Mouse (Mus musculus): Measurements from ENCODE around the gene Clcn5. TPM values are rescaled to one million over a fixed set of nuclear protein-coding genes. Genes with fewer than 3 reads are reported as not detected.
A peak's percentile ranks its signal among the peaks of the same experiment; 100 is the strongest.

Clcn5 gene
- total and polyA plus RNA-seq, 2 experiments: 1.1 to 7.5 TPM

GRCm38 (mm10) chrX:7314645-7315044 lies 4.5 kb downstream of the Clcn5 start:
- 91% methylated on average over 4 of the region's 4 CpGs for WGBS
- H3K27me3 ChIP-seq (ENCODE audit: control insufficient read depth, insufficient read depth, low read length): no peaks in the 10 kb centered on the region
- no peak overlapping the region for H3K27ac ChIP-seq (replicated peaks; ENCODE audit: insufficient read depth, low read depth, low read length)
- H3K4me3 ChIP-seq (ENCODE audit: insufficient read depth, low read depth, low read length): no peak overlapping the region
- no peaks in the 10 kb centered on the region for H3K36me3 ChIP-seq (ENCODE audit: control insufficient read depth, insufficient read depth, low read length)
- no peaks in the 10 kb centered on the region for H3K79me2 ChIP-seq (ENCODE audit: control insufficient read depth, insufficient read depth, low read length)
- H3K9ac ChIP-seq (ENCODE audit: low read depth, low read length): no peak overlapping the region
- no peak for TF ChIP-seq POLR2A (IDR thresholded peaks at IDR 0.05; ENCODE audit: extremely low read depth, insufficient read depth, low read length)
- TF ChIP-seq CTCF (IDR thresholded peaks at IDR 0.05; ENCODE audit: low read depth, low read length): no peak
- no peak for DNase-seq (ENCODE audit: extremely low read depth, low read depth, low spot score)
- no peaks in the 10 kb centered on the region for H3K4me1 ChIP-seq (ENCODE audit: control insufficient read depth, insufficient read depth, low read length)

- Histone ChIP-seq H3K79me2 (ENCODE audit: control insufficient read depth, insufficient read depth, low read length) (no peaks in the 10 kb centered on the region), H3K27ac (replicated peaks; ENCODE audit: insufficient read depth, low read depth, low read length) (no peak overlapping the region), H3K4me3 (ENCODE audit: insufficient read depth, low read depth, low read length) (no peak overlapping the region), H3K4me1 (ENCODE audit: control insufficient read depth, insufficient read depth, low read length) (no peaks in the 10 kb centered on the region; the same call in 1 of the 2 replicates), H3K36me3 (ENCODE audit: control insufficient read depth, insufficient read depth, low read length) (no peaks in the 10 kb centered on the region), H3K9ac (ENCODE audit: low read depth, low read length) (no peak overlapping the region), H3K27me3 (ENCODE audit: control insufficient read depth, insufficient read depth, low read length) (no peaks in the 10 kb centered on the region)
- DNase-seq (ENCODE audit: extremely low read depth, low read depth, low spot score): no peak
- no peak for TF ChIP-seq CTCF (IDR thresholded peaks at IDR 0.05; ENCODE audit: low read depth, low read length)
- TF ChIP-seq POLR2A (IDR thresholded peaks at IDR 0.05; ENCODE audit: extremely low read depth, insufficient read depth, low read length): no peak
- WGBS: 16% methylated on average over 2 of the region's 2 CpGs
Observed at GRCm38 (mm10) chrX:7308242-7308641, 10.9 kb downstream of the Clcn5 start.

GRCm38 (mm10) chrX:7306861-7307260 lies 12.3 kb downstream of the Clcn5 start:
- Histone ChIP-seq H3K9ac (ENCODE audit: low read depth, low read length) (no peak overlapping the region), H3K4me3 (ENCODE audit: insufficient read depth, low read depth, low read length) (no peak overlapping the region), H3K36me3 (ENCODE audit: control insufficient read depth, insufficient read depth, low read length) (no peaks in the 10 kb centered on the region), H3K27me3 (ENCODE audit: control insufficient read depth, insufficient read depth, low read length) (no peaks in the 10 kb centered on the region), H3K4me1 (ENCODE audit: control insufficient read depth, insufficient read depth, low read length) (no peaks in the 10 kb centered on the region; the same call in 1 of the 2 replicates), H3K27ac (replicated peaks; ENCODE audit: insufficient read depth, low read depth, low read length) (no peak overlapping the region), H3K79me2 (ENCODE audit: control insufficient read depth, insufficient read depth, low read length) (no peaks in the 10 kb centered on the region)
- no peak for DNase-seq (ENCODE audit: extremely low read depth, low read depth, low spot score)
- WGBS: 88% methylated on average over 4 of the region's 5 CpGs
- TF ChIP-seq POLR2A (IDR thresholded peaks at IDR 0.05; ENCODE audit: extremely low read depth, insufficient read depth, low read length): no peak

DNA sequence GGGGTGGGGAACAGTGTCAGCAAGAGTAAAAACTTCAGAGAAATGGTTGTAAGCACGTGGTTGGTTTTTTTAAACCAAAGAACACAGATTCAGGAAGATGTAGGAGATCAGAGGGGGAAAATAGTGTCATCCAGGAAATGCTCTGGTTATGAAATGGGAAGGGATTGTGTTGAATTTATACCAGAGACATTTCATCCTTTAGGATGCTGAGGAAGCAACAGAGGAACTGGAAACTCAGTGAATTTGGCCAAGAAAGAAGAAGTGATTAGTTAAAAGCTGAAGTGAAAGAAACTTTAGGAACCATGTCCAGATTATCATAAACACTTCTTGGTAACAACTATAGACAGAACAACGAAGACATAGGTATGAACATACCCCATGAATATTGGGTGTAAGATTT lies 26.2 kb downstream of the Clcn5 start:
- Histone ChIP-seq H3K9ac (ENCODE audit: low read depth, low read length) (no peak overlapping the region), H3K36me3 (ENCODE audit: control insufficient read depth, insufficient read depth, low read length) (no peaks in the 10 kb centered on the region), H3K4me3 (ENCODE audit: insufficient read depth, low read depth, low read length) (no peak overlapping the region), H3K27ac (replicated peaks; ENCODE audit: insufficient read depth, low read depth, low read length) (no peak overlapping the region), H3K4me1 (ENCODE audit: control insufficient read depth, insufficient read depth, low read length) (no peaks in the 10 kb centered on the region), H3K27me3 (ENCODE audit: control insufficient read depth, insufficient read depth, low read length) (no peaks in the 10 kb centered on the region), H3K79me2 (ENCODE audit: control insufficient read depth, insufficient read depth, low read length) (no peaks in the 10 kb centered on the region)
- 94% methylated on average over 2 of the region's 2 CpGs for WGBS
- TF ChIP-seq CTCF (IDR thresholded peaks at IDR 0.05; ENCODE audit: low read depth, low read length): no peak
- no peak for TF ChIP-seq POLR2A (IDR thresholded peaks at IDR 0.05; ENCODE audit: extremely low read depth, insufficient read depth, low read length)
- peak; percentile 23 for DNase-seq (ENCODE audit: extremely low read depth, low read depth, low spot score)

DNA sequence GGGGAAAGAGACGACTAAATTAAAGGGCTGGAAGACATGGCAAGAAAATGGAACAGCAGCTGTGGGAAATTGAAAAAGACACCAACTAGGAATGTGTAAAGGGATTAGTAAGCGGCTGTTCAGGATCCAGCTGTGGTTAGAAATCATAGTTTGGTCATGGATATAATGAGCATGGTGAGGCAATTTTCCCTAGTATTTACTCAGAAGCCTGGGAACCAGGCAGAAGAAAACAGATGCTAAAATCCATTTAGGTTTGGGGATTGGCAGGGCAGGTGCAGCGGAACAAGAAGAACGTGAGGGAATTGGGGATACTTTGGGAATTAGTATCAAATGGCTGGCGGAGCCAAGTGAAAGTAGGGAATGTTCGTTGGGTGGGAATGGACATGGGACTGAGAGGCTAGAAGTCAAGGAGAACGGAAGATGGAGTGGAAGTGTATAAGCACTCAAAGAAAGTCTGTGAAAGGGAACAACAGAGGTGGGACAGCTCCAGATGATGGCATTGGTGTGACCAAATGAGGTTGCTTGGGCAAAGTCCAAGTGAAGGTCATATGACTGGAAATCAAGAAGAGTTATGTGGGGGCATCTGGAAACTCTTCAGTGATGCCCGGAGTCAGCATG lies 26.9 kb downstream of the Clcn5 start:
- H3K9ac ChIP-seq (ENCODE audit: low read depth, low read length): no peak overlapping the region
- 98% methylated on average over 8 of the region's 8 CpGs for WGBS
- H3K79me2 ChIP-seq (ENCODE audit: control insufficient read depth, insufficient read depth, low read length): no peaks in the 10 kb centered on the region
- no peaks in the 10 kb centered on the region for H3K36me3 ChIP-seq (ENCODE audit: control insufficient read depth, insufficient read depth, low read length)
- H3K27ac ChIP-seq (replicated peaks; ENCODE audit: insufficient read depth, low read depth, low read length): no peak overlapping the region
- no peak for DNase-seq (ENCODE audit: extremely low read depth, low read depth, low spot score)
- H3K27me3 ChIP-seq (ENCODE audit: control insufficient read depth, insufficient read depth, low read length): no peaks in the 10 kb centered on the region
- H3K4me3 ChIP-seq (ENCODE audit: insufficient read depth, low read depth, low read length): no peak overlapping the region
- no peak for TF ChIP-seq POLR2A (IDR thresholded peaks at IDR 0.05; ENCODE audit: extremely low read depth, insufficient read depth, low read length)
- TF ChIP-seq CTCF (IDR thresholded peaks at IDR 0.05; ENCODE audit: low read depth, low read length): no peak
- no peaks in the 10 kb centered on the region for H3K4me1 ChIP-seq (ENCODE audit: control insufficient read depth, insufficient read depth, low read length)

DNA sequence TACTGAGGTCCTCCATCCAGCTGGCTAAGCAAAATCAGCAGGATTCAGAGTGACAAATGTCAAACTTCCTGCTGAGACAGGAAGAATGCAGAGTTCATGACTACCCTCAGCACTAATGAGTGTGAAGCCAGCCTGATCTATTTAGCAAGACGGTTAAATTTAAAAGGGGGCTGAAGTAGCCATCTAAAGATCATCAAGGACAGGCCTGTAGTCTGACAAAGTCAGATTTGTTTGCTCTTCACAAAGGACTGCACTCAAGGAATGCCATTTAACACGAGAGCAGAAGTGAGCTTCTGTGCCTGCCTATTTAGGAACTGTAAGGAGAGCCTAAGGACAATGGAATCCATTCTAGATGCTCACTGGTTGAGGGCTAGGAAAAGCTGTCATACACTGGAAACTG lies 30.2 kb downstream of the Clcn5 start:
- peak; percentile 13 for DNase-seq (ENCODE audit: extremely low read depth, low read depth, low spot score)
- Histone ChIP-seq H3K27me3 (ENCODE audit: control insufficient read depth, insufficient read depth, low read length) (no peaks in the 10 kb centered on the region), H3K4me1 (ENCODE audit: control insufficient read depth, insufficient read depth, low read length) (no peaks in the 10 kb centered on the region), H3K36me3 (ENCODE audit: control insufficient read depth, insufficient read depth, low read length) (no peaks in the 10 kb centered on the region), H3K4me3 (ENCODE audit: insufficient read depth, low read depth, low read length) (no peak overlapping the region), H3K9ac (ENCODE audit: low read depth, low read length) (no peak overlapping the region), H3K27ac (replicated peaks; ENCODE audit: insufficient read depth, low read depth, low read length) (no peak overlapping the region), H3K79me2 (ENCODE audit: control insufficient read depth, insufficient read depth, low read length) (no peaks in the 10 kb centered on the region)
- TF ChIP-seq POLR2A (IDR thresholded peaks at IDR 0.05; ENCODE audit: extremely low read depth, insufficient read depth, low read length): no peak
- TF ChIP-seq CTCF (IDR thresholded peaks at IDR 0.05; ENCODE audit: low read depth, low read length): no peak
- 49% methylated on average over 2 of the region's 2 CpGs for WGBS

Data from liver, adult 2 months (tissue).